Mouse (Mus musculus): ENCODE data around the gene Lmbr1l.
"Not testable (repeated sequence)": the region's sequence is repeated elsewhere in the genome, so short reads cannot be mapped to it uniquely, and the experiment has no call there.

Lmbr1l gene

DNA sequence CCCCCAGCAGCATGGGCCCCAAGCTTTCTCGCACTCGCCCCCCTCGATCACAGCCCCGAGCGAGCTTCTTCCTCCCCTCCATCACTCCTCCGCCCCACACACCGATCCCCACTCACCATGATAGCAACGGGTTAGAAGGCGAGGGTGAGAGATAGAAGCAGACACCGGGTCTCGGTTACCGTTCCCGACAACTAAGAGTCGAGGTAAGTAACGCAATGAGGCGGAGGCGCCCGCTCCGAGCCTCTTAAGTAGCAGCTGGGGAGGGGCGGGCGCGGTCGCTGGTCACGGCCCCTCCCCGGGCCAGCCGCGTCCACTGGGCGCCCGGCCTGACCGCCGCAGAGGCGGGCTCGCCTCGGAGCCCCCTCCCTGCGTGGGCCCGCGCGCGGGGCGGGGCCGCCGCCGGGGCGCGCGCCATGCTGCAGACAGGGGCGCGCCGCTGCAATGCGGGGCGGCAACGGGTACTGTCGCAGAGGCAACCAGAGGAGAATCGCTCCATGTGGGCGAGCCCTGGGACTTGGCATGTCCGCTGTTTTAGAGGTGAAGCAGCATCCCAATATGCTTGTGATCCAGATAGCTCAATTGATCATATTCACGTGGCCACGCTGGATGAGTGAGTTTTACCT lies 16.3 kb upstream of the Lmbr1l start, which contains the start of gene Tuba1b:
Gene Tuba1b, minus strand, starts transcription at position 349 of the 623 bp plus-strand sequence.
- no peak for DNase-seq (ENCODE audit: low read depth, low spot score)

DNA sequence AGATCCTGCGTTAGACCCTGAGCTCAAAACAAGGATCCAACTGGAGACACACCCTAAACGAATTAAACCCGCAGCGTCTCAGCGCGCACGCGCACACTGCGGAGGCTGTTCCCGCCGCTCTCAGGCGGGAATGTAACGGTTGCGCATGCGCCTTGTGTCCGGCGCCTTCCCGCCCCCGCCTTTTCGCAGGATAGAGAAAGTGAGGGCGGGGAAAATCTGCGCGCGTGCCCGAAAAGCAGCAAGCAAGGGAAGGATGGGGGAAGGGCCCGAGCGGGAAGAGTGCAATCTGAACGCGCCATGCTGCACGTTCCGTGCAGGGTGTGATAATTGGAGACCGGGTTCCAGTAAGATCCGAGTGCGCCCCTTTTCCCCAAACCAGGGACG lies 15.8 kb upstream of the Lmbr1l start:
- DNase-seq (ENCODE audit: low read depth, low spot score), result peak; percentile 93

DNA sequence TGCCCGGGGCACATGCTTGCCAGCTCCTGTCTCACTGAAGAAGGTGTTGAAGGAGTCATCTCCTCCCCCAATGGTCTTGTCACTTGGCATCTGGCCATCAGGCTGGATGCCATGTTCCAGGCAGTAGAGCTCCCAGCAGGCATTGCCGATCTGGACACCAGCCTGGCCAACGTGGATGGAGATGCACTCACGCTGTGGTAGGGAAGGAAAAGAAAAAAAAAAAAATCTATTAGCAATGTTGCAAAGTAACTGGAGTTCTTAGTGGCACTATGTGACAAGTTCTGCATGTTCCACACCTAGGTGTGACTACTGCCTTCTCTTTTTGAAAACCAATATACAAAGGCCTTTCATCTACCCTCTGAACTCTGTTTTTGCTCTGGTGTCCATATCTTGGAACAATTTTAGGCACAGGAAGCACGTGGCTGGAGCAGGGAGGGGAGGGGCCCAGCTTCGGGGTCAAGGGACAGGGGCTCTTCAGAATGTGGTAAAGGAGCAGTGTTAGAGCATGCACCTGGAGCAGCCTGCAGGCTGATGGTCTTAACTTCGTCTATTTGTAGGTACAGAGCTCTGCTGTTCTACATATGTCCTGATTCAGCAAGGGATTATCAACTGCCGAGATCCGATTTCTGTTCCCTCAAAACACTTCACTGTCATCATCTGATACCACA lies 15.1 kb upstream of the Lmbr1l start:
- DNase-seq (ENCODE audit: low read depth, low spot score), result not testable (repeated sequence)

GRCm38 (mm10) chr15:98930998-98931397 lies 13.0 kb upstream of the Lmbr1l start:
- no peak for DNase-seq (ENCODE audit: low read depth, low spot score)

DNA sequence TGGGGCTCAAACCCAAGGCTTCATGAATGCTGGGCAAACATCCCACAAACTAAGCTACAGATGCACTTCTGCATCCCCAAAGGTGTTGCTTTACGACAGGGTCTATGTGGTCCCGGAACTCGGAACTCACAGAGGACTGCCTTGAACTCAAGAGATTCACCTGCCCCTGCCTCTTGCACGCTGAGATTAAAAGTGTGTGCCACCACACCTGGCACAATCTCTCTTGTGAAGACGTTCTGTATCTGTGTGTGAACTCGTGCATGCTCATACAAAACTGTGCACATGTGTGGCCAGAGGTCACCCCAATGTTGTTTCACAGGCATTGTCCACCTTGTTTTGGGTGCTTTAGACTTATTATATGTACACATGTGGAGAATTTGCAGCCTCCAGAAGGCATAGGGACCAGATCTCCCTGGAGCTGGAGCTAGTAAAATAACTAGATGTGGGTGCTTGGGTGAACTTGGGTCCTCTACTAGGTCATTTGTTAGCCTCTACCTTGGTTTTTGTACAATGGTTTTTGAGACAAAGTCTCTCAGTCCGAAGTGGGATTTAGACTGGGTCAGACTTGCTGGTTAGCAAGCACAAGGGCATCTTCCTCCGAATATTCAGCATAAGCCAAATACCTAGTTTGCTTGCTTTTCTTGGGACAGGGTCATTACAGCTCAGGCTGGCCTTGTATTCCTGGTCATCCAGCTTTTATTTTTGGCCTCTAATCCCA lies 12.1 kb upstream of the Lmbr1l start:
- DNase-seq (ENCODE audit: low read depth, low spot score), result no peak

- DNase-seq (ENCODE audit: low read depth, low spot score), result peak; percentile 55
Observed at GRCm38 (mm10) chr15:98928598-98929240, 10.7 kb upstream of the Lmbr1l start.

- DNase-seq (ENCODE audit: low read depth, low spot score), result no peak
Observed at GRCm38 (mm10) chr15:98927566-98927965, 9.5 kb upstream of the Lmbr1l start.

DNA sequence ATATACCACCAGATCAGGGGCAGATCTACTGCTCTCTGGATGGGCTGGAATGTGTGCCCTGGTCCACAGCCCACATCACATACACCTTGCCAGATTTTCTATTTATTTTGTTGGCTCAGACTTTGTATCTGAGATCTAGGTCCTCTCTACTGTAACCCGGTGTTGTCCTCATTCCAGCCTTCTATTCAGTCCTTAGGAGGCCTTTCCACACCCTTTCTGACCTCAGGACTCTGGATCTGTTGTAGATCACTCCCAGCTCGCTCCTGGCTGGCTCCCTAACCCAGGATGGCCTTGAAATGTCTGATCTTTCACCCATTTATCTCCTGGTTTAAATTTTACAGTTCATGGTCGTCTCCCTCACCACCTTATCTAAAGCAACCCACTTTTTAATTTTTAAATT lies 6.7 kb upstream of the Lmbr1l start:
- DNase-seq (ENCODE audit: low read depth, low spot score), result no peak

GRCm38 (mm10) chr15:98923031-98923537 lies 5.1 kb upstream of the Lmbr1l start:
- no peak for DNase-seq (ENCODE audit: low read depth, low spot score)

- DNase-seq (ENCODE audit: low read depth, low spot score), result no peak
Observed at GRCm38 (mm10) chr15:98922581-98922980, 4.5 kb upstream of the Lmbr1l start.

- no peak for DNase-seq (ENCODE audit: low read depth, low spot score)
Observed at GRCm38 (mm10) chr15:98921510-98921909, 3.5 kb upstream of the Lmbr1l start.

- DNase-seq (ENCODE audit: low read depth, low spot score), result not testable (repeated sequence)
Observed at GRCm38 (mm10) chr15:98918499-98918895, 466 bp upstream of the Lmbr1l start.

- no peak for DNase-seq (ENCODE audit: low read depth, low spot score)
Observed at GRCm38 (mm10) chr15:98917091-98917490, 940 bp downstream of the Lmbr1l start.

DNA sequence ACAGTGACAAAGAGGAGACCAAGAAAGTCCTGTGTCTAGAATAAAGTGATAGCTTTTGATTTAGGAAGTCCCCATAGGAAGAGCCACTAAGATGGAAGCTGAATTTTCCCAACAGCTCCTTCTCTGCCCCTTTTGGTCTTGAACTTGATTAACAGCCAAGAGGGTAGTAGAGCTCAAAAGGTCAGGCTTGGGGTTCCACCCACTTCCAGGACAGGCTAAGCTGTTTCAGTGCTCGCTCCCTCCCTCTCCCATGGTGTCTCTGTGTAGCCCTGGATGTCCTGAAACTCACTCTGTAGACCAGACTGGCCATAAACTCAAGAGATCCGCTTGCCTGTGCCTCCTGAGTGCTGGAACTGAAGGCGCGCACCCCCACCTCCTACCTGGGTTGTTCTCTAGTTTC lies 2.0 kb downstream of the Lmbr1l start:
- no peak for DNase-seq (ENCODE audit: low read depth, low spot score)

DNA sequence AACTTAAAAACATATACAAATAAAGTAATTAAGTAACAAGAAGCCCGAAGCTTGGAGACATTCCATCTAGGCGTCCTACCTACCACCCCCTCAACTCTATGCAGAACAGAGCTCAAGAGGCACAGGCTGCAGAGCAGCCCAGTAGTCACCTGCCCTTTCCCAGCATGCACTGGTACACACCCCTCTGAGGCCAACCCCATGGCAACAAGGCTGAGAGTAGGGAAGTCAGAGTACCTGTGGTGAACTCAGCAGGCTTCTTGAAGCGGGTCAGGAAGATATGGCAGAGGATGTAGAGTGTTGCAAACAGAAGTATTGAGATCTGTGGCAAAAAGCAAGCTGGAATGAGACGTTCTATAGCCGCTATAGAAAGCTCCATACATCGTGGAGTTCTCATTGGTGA lies 3.1 kb downstream of the Lmbr1l start:
- DNase-seq (ENCODE audit: low read depth, low spot score), result no peak

DNA sequence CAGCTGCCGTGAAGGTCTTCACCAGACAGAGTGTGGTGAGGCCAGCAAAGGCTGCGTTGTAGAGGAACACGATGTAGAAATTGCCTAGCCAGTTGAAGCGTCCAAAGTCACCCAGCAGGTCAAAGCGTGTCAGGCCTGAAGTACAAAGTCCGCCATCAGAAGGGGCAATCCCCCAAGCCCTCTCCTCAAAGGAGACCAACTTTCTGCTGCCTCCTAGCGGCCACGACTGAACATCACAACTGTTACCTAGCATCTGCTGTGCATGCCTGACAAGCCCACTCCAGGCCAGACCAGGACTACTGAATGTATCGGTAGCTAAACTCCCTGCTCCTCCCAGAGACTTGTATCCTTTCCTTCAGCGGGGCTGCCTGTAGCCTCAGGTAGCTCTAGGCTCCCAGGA lies 13.3 kb downstream of the Lmbr1l start:
- no peak for DNase-seq (ENCODE audit: low read depth, low spot score)

DNA sequence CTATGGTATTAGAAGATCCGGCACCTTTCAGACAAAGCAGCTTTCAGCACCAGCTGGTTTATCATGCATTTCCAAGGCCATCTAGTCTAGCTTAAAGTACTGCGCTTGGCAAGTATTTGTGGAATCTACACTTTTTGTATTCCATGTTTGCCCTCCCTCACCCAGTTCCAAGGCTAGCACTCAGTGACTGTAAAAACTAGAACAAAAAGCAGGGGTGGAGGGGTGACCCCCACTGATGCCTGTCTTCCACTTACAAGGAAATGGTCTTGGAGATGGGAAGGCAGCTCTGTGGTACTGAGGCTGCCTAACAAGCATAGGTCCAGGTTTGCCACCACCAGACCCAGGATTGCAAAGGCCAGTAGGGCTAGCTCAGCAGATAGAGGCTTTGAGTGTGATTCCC lies 15.4 kb downstream of the Lmbr1l start:
- DNase-seq (ENCODE audit: low read depth, low spot score), result no peak

- no peak for DNase-seq (ENCODE audit: low read depth, low spot score)
Observed at GRCm38 (mm10) chr15:98901530-98901929, 16.5 kb downstream of the Lmbr1l start.

DNA sequence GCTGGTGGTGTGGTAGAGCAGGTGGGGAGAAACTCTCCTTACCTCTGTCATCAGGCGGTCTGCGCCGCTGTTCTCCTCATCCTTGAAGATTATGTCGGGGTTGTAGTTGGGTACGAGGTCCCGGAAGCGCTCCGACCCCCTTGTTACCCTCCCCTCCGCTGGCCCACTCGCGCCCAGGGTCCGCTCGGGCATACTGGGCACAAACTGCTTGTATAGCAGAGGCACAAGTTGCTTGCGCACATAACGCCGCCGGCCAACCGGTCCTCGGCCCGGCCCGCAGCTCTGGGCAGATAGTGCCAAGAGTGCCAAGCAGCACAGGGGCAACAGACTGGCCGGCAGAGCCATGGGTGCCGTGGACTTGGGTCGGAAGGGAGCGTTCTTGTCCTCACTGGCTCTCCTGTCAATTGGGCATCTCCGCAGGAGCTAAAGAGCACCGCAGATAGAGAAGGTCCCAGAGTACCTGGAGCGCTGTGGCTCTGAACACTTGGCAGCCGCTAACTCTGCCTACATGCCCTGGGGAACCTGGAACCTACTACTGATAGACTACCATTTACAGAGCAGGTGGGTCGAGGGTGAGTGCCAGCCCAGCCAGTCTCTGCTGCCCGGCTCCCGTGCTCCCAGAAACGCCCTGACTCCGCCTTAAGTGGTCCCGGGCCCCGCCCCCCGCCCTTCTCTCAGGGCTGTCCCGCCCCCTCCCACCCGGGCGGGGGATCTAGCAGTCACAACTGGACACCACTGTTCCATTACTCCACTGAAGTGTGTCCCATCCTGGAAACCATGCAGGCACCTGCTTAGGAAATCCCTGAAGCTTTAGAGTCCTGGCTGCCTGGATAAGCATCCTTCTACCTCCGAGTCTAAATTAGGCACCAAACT lies 19.9 kb downstream of the Lmbr1l start, which contains the start of gene Dhh:
Gene Dhh, minus strand, starts transcription at position 613 of the 873 bp plus-strand sequence.
- no peak for DNase-seq (ENCODE audit: low read depth, low spot score)

DNA sequence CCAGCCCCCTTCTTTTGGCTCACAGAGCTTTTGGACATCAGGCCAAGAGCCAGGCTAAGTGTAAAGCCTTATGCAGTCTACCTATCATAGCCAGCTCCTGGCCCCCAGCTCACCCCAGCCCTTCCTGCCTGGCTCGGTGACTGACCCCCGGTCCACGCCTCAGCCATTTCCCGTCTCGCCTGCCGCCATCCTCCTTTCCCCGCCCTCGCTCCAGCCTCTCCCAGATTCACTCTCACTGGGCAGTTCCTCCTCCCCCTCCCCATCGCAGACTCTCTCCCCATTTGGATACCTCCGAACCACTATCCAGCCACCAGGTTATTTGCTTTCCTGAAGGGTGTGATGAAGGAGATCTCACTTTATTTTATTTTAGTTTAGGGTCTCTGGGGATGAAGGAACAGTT lies 20.5 kb downstream of the Lmbr1l start:
- no peak for DNase-seq (ENCODE audit: low read depth, low spot score)

All from telencephalon, adult 2 months (tissue).